Mouse (Mus musculus) limb, embryonic 14.5 days (tissue): ENCODE data around the gene St3gal5. TPM values are rescaled to one million over a fixed set of nuclear protein-coding genes. Genes with fewer than 3 reads are reported as not detected.
"Not testable (repeated sequence)": the region's sequence is repeated elsewhere in the genome, so short reads cannot be mapped to it uniquely, and the experiment has no call there.

Experiments used
- ATAC-seq: fragments of 200-750 bp; cut with Nextera tagmentation; 2 replicates; pipeline ENCODE4 v1.8.0; 2017; ENCODE audit warnings: low read depth, moderate number of reproducible peaks, moderate TSS enrichment; ENCODE audit not compliant: low FRiP score
- DNase-seq: peaks from one replicate; pipeline ENCODE4 v3.0.0-alpha.2; 2015; ENCODE audit warnings: low spot score
- H3K27ac ChIP-seq: fragments of 300-500 bp; sonication (generic); replicated peaks from 2 replicates; pipeline ENCODE4 v1.5.1; 2014; ENCODE audit warnings: low read depth, mild to moderate bottlenecking, low read length, moderate library complexity, mixed read lengths
- H3K27me3 ChIP-seq: fragments of 300-500 bp; sonication (generic); 2 replicates; pipeline ENCODE4 v1.6.1; 2014; ENCODE audit warnings: low read length, mixed read lengths; ENCODE audit not compliant: control insufficient read depth, insufficient read depth
- H3K36me3 ChIP-seq: fragments of 300-500 bp; sonication (generic); 2 replicates; pipeline ENCODE4 v1.6.1; 2014; ENCODE audit warnings: mild to moderate bottlenecking, low read length, moderate library complexity, mixed read lengths; ENCODE audit not compliant: control insufficient read depth, insufficient read depth
- H3K4me1 ChIP-seq: fragments of 300-500 bp; sonication (generic); 2 replicates; pipeline ENCODE4 v1.6.1; 2014; ENCODE audit warnings: antibody characterized with exemption, low read length, mixed read lengths; ENCODE audit not compliant: control insufficient read depth, insufficient read depth
- H3K4me2 ChIP-seq: fragments of 300-500 bp; sonication (generic); replicated peaks from 2 replicates; pipeline ENCODE4 v1.6.1; 2014; ENCODE audit warnings: low read depth, mild to moderate bottlenecking, low read length, moderate library complexity; ENCODE audit not compliant: severe bottlenecking
- H3K4me3 ChIP-seq: fragments of 300-500 bp; sonication (generic); replicated peaks from 2 replicates; pipeline ENCODE4 v1.5.1; 2014; ENCODE audit warnings: low read length
- H3K9ac ChIP-seq: fragments of 300-500 bp; sonication (generic); 2 replicates; pipeline ENCODE4 v1.6.1; 2014; ENCODE audit warnings: mild to moderate bottlenecking, low read depth, low read length, moderate library complexity; ENCODE audit not compliant: severe bottlenecking
- H3K9me3 ChIP-seq: fragments of 300-500 bp; sonication (generic); 2 replicates; pipeline ENCODE4 v1.6.1; 2016; ENCODE audit warnings: low read length; ENCODE audit not compliant: control insufficient read depth
- POLR2A ChIP-seq: fragments of 200-500 bp; IDR thresholded peaks from 2 replicates; pipeline ENCODE4 v1.8.0; 2012; ENCODE audit warnings: inconsistent platforms, mild to moderate bottlenecking, moderate library complexity, borderline replicate concordance; ENCODE audit not compliant: insufficient read depth, insufficient read length; ENCODE audit errors: extremely low read depth
- WGBS: fragments of 180-500 bp; shearing (Covaris S2); extraction: QIAGEN DNeasy Blood & Tissue Kit; methylation state at CpG from one replicate; pipeline ENCODE4 v1.1.7; 2014; 5-methylcytosine and 5-hydroxymethylcytosine counted together
- polyA plus RNA-seq, 2 experiments: library from polyadenylated mRNA; depleted of rRNA in 1 of 2; stranded (reverse) in 1 of 2; unstranded in 1 of 2; fragments of >200 nt; fragmentation: Nextera tagmentation in 1 of 2; extraction: Ambion mirVana in 1 of 2; gene quantifications; 2 replicates each; pipeline versions ENCODE4 v1.2.1 to v1.2.3; 2012 to 2014

St3gal5 gene
- polyA plus RNA-seq, 2 experiments: 26.1 to 30.3 TPM

GRCm38 (mm10) chr6:72051757-72052156 is 45.6 kb upstream of the St3gal5 start:
- no peak overlapping the region for H3K4me3 ChIP-seq

GRCm38 (mm10) chr6:72056548-72056947 is 40.8 kb upstream of the St3gal5 start:
- DNase-seq: no peak
- Histone ChIP-seq H3K4me2 (no peak overlapping the region), H3K27me3 (no peaks in the 10 kb centered on the region), H3K9me3 (no peaks in the 10 kb centered on the region), H3K9ac (no peak overlapping the region), H3K27ac (no peak overlapping the region), H3K36me3 (no peaks in the 10 kb centered on the region), H3K4me3 (no peak overlapping the region), H3K4me1 (no peaks in the 10 kb centered on the region)
- ATAC-seq: no peak
- 81% methylated on average over 2 of the region's 2 CpGs for WGBS
- no peak for TF ChIP-seq POLR2A

More at GRCm38 (mm10) chr6:72051757-72052156, 45.6 kb upstream of the St3gal5 start:
- Histone ChIP-seq H3K4me2 (no peak overlapping the region), H3K4me1 (no peaks in the 10 kb centered on the region), H3K36me3 (no peaks in the 10 kb centered on the region), H3K9ac (no peak overlapping the region), H3K27me3 (no peaks in the 10 kb centered on the region; the same call in 1 of the 2 replicates), H3K9me3 (no peaks in the 10 kb centered on the region), H3K27ac (no peak overlapping the region)
- no peak for TF ChIP-seq POLR2A
- WGBS: 35% methylated on average over 6 of the region's 6 CpGs
- ATAC-seq: no peak
- DNase-seq: no peak

GRCm38 (mm10) chr6:72058398-72058889 is 38.9 kb upstream of the St3gal5 start:
- H3K4me2 ChIP-seq: no peak overlapping the region
- TF ChIP-seq POLR2A: no peak
- no peak overlapping the region for H3K4me3 ChIP-seq
- WGBS: 92% methylated on average over 9 of the region's 9 CpGs
- H3K27me3 ChIP-seq: no peaks in the 10 kb centered on the region
- no peak overlapping the region for H3K27ac ChIP-seq
- DNase-seq: no peak
- no peak overlapping the region for H3K9ac ChIP-seq
- H3K9me3 ChIP-seq: no peaks in the 10 kb centered on the region
- H3K36me3 ChIP-seq: no peaks in the 10 kb centered on the region
- no peak for ATAC-seq
- H3K4me1 ChIP-seq: no peaks in the 10 kb centered on the region

DNA sequence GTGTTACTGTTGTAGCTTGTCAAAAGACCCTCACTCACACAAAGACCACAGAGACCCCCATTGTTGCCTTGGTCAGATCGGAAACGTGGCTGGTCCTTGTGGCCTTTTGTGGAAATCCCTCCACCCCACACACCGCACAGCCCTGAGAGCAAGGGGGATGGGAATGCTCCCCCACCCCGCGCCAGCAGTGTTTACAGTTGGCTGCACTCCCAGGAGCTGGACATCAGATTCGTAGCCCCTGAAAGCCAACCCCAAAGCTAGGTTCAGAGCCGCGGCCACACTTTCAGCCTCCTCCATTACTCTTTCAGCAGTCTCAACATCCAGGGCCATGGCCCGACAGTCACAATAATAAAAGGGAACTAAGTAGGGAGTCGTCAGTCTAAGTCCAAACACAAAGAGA is 36.7 kb upstream of the St3gal5 start:
- H3K4me2 ChIP-seq, DNase-seq, ATAC-seq, H3K9me3 ChIP-seq, H3K27me3 ChIP-seq, H3K27ac ChIP-seq, H3K36me3 ChIP-seq, H3K4me1 ChIP-seq, H3K4me3 ChIP-seq, H3K9ac ChIP-seq: not testable (repeated sequence)
- 75% methylated on average over 10 of the region's 10 CpGs for WGBS

DNA sequence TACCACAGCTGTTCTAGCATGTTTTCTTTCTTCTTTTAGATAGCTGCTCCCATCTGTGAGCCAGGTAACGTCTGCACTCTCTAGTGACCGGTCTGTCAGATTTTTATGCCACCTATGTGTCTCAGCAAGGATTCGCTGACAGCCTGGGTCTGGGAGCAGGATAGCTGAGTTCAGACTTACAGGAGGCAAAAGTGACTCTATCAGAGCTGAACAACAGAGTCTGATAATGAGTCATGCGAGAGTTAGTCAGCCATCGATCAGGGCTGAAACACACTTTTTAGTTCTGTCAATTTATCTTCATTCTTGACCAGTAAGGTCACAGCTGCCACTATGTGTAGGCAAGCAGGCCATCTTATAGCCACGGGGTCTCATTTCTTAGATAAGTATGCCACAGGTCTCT is 33.7 kb upstream of the St3gal5 start:
- 75% methylated on average over 6 of the region's 6 CpGs for WGBS
- H3K4me3 ChIP-seq: no peak overlapping the region
- ATAC-seq (no peak), DNase-seq (no peak)
- no peaks in the 10 kb centered on the region for H3K27me3 ChIP-seq
- no peak overlapping the region for H3K27ac ChIP-seq
- TF ChIP-seq POLR2A: no peak
- no peak overlapping the region for H3K4me2 ChIP-seq
- H3K4me1 ChIP-seq: no peaks in the 10 kb centered on the region
- no peaks in the 10 kb centered on the region for H3K9me3 ChIP-seq
- no peak overlapping the region for H3K9ac ChIP-seq
- no peaks in the 10 kb centered on the region for H3K36me3 ChIP-seq

GRCm38 (mm10) chr6:72065988-72066387 is 31.4 kb upstream of the St3gal5 start:
- DNase-seq (no peak), ATAC-seq (no peak)
- Histone ChIP-seq H3K9ac (no peak overlapping the region), H3K27me3 (no peaks in the 10 kb centered on the region), H3K4me3 (no peak overlapping the region), H3K4me1 (no peaks in the 10 kb centered on the region), H3K36me3 (no peaks in the 10 kb centered on the region), H3K27ac (no peak overlapping the region), H3K9me3 (no peaks in the 10 kb centered on the region), H3K4me2 (no peak overlapping the region)
- TF ChIP-seq POLR2A: no peak
- WGBS: 63% methylated on average over 9 of the region's 10 CpGs
